Mouse (Mus musculus): ENCODE data around the gene Gm12248.

GRCm38 (mm10) chr11:58026860-58027259 lies 66.1 kb downstream of the Gm12248 start:
- no peak for TF ChIP-seq CTCF (IDR thresholded peaks at IDR 0.05; ENCODE audit: insufficient read depth, low read length)
- no peak for TF ChIP-seq POLR2A (IDR thresholded peaks at IDR 0.05; ENCODE audit: borderline replicate concordance, extremely low read depth, low read depth, low read length)

Measured in lung, adult 2 months (tissue).